Mouse (Mus musculus) embryo, embryonic 10.5 days (tissue): ENCODE results near the gene Spns2.

Experiments
- DNase-seq: peaks from one replicate; pipeline ENCODE4 v3.0.0-alpha.2; 2015; ENCODE audit warnings: low spot score

Spns2 gene

GRCm38 (mm10) chr11:72489881-72490301, at the start of gene Spns2:
TSS of gene Spns2 (minus strand) at chr11:72489904.
- DNase-seq: peak; percentile 91

- no peak for DNase-seq
Measured at GRCm38 (mm10) chr11:72538811-72539210, 49.1 kb upstream of the Spns2 start.

- DNase-seq: no peak
Measured at GRCm38 (mm10) chr11:72538037-72538755, 48.5 kb upstream of the Spns2 start.

GRCm38 (mm10) chr11:72537503-72537902, 47.8 kb upstream of the Spns2 start:
- no peak for DNase-seq

- peak; percentile 29 for DNase-seq
Measured at GRCm38 (mm10) chr11:72535519-72535918, 45.8 kb upstream of the Spns2 start.

- DNase-seq: no peak
Measured at GRCm38 (mm10) chr11:72532890-72533289, 43.2 kb upstream of the Spns2 start.

- DNase-seq: no peak
Measured at GRCm38 (mm10) chr11:72531632-72532031, 41.9 kb upstream of the Spns2 start.

GRCm38 (mm10) chr11:72531144-72531543, 41.4 kb upstream of the Spns2 start:
- no peak for DNase-seq

GRCm38 (mm10) chr11:72526190-72526589, 36.5 kb upstream of the Spns2 start:
- no peak for DNase-seq

- peak; percentile 4 for DNase-seq
Measured at GRCm38 (mm10) chr11:72523711-72524110, 34.0 kb upstream of the Spns2 start.

GRCm38 (mm10) chr11:72522616-72523041, 32.9 kb upstream of the Spns2 start:
- no peak for DNase-seq

- no peak for DNase-seq
Measured at GRCm38 (mm10) chr11:72521598-72522541, 32.2 kb upstream of the Spns2 start.

GRCm38 (mm10) chr11:72519895-72520294, 30.2 kb upstream of the Spns2 start:
- no peak for DNase-seq

- DNase-seq: no peak
Measured at GRCm38 (mm10) chr11:72519189-72519588, 29.5 kb upstream of the Spns2 start.

GRCm38 (mm10) chr11:72518449-72518848, 28.7 kb upstream of the Spns2 start:
- no peak for DNase-seq

- no peak for DNase-seq
Measured at GRCm38 (mm10) chr11:72514967-72515366, 25.3 kb upstream of the Spns2 start.

- no peak for DNase-seq
Measured at GRCm38 (mm10) chr11:72508651-72509050, 18.9 kb upstream of the Spns2 start.

GRCm38 (mm10) chr11:72507651-72508050, 17.9 kb upstream of the Spns2 start:
- DNase-seq: no peak

- no peak for DNase-seq
Measured at GRCm38 (mm10) chr11:72504016-72504797, 14.5 kb upstream of the Spns2 start.

- no peak for DNase-seq
Measured at GRCm38 (mm10) chr11:72503501-72503921, 13.8 kb upstream of the Spns2 start.

GRCm38 (mm10) chr11:72502236-72502635, 12.5 kb upstream of the Spns2 start:
- DNase-seq: no peak

- DNase-seq: no peak
Measured at GRCm38 (mm10) chr11:72501426-72502002, 11.8 kb upstream of the Spns2 start.
